Mouse (Mus musculus) kidney, embryonic 15.5 days (tissue): ENCODE results near the gene Psmg1. TPM values are rescaled to one million over a fixed set of nuclear protein-coding genes. Genes with fewer than 3 reads are reported as not detected.

ENCODE experiments used
- microRNA-seq: library from miRNA; unstranded; fragments of <30 nt; microRNA quantifications from one replicate; pipeline ENCODE4, GENCODE M21; 2016
- polyA plus RNA-seq: library from polyadenylated mRNA; unstranded; fragments of >200 nt; fragmentation: Nextera tagmentation; extraction: Ambion mirVana; gene quantifications from 2 replicates; pipeline ENCODE4 v1.2.1, GENCODE M21; 2015

The Psmg1 gene
- polyA plus RNA-seq, 1 experiment from 2014 or later, result 90.1 TPM

Small RNA genes within 50 kb of the gene (microRNA-seq; reads per million reads assigned to microRNA genes)
- gene Gm27833, result not detected

Other genes starting within 250 kb of the Psmg1 start
- gene Brwd1, start 91.6 kb upstream of the Psmg1 start, polyA plus RNA-seq, result 81.0 and 85.5 TPM in 2 replicates
- gene Hmgn1, start 136.8 kb upstream of the Psmg1 start, polyA plus RNA-seq, result 696 and 818 TPM in 2 replicates
- gene Wrb, start 154.4 kb upstream of the Psmg1 start, polyA plus RNA-seq, result 67.1 and 68.6 TPM in 2 replicates
- 0.91 and 1.5 TPM in 2 replicates for gene Lca5l, start 201.3 kb upstream of the Psmg1 start, polyA plus RNA-seq
- gene Sh3bgr, start 209.5 kb upstream of the Psmg1 start, polyA plus RNA-seq, result 10.1 and 10.2 TPM in 2 replicates
- 2.4 and 3.2 TPM in 2 replicates for gene B3galt5, start 244.8 kb upstream of the Psmg1 start, polyA plus RNA-seq